Mouse (Mus musculus): ENCODE results near the gene Krba1.

The Krba1 gene

DNA sequence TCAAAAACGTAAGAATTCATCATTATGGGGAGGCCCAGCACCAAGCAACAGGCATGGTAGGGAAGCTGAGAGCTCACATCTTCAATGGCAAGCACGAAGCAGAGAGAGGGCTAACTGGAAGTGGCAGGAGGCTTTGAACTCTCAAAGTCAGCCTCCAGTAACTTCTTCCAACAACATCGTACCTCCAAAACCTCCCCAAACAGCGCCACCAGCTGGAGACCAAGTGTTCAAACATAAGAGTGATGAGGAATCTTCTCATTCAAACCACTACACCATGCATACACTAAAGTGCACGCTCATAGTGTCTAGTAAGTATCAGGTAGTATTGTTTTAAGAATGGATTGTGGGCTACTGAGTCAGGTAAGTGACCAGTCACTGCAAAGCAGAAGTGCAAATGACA, 28.7 kb downstream of the Krba1 start:
- DNase-seq (ENCODE audit: low spot score) = no peak

DNA sequence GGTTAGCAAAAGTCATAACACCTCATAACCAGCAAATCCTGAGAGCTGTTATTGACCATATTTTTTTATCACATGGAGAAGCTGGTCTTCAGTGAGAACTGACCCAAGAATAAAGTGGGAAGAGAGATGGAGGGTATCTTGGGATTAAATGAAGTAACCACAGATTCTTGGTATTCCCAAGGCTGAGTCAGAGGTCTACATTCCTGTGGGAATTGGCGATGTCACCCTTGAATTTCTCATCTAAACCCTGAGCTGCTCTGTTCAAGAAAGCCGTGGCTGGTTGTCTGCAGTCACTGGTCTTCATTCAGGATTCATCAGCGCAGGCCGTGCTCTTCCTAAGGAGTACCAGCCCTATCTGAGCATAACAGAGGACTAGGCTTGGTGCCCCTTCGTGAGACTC, 31.6 kb downstream of the Krba1 start:
- no peak for DNase-seq (ENCODE audit: low spot score)

DNA sequence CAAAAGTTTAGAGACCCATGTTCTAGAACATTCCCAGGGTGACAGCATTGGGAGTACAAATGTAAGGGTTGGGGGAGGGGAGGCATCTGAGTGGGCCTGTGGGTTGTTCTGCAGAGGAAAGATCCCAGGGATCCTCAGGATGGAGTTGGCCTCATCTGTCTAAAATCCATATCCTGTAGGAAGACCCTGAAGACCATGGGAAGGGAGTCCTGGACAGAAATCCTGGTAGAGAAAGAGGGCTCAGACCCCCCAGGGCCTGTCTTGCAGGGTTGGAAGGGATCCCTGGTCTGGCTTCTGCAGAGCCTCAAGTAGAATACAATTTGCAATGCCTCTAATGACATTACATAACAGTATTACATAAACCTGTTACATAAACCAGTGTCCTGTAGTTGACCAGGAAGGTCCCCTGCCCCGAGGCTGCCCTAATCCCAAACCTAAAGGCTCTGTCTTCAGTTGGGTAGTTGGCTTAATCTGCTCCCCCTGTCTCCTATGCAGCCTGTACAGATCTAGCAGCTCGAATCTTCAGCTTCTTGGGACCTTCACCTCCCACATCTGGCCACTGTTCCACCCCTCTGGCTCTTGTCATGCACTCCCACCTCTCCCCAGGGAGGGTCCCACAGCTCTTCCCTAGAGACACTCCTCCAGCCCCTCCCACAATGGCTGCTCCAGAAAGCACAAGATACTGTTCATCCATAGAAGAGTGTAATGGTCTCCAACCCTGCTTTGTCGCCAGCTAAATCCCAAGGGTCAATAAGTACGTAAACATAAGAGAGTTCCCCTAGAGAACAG, 33.6 kb downstream of the Krba1 start:
- no peak for DNase-seq (ENCODE audit: low spot score)

DNA sequence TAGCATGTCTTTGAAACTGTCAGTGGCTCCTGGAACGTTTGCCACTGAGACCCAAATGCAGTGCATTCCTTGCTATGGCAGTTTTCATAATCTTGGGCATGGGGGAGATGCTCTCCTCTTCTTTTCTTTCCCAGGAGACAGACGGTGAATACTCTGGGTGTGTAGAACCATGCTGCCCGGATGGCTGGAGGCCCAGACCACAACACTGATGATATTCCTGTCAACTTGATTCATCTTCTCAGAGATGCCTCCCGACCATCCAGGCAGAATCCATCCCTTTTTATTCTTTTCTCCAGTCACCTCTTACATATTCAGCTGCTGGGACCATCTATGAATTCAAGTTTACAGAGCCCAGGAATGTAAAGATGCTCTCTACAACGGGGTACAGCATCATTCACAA, 35.4 kb downstream of the Krba1 start:
- no peak for DNase-seq (ENCODE audit: low spot score)

- DNase-seq (ENCODE audit: low spot score) = no peak
Observed at GRCm38 (mm10) chr6:48432893-48433816, 37.8 kb downstream of the Krba1 start.

- no peak for DNase-seq (ENCODE audit: low spot score)
Observed at GRCm38 (mm10) chr6:48434651-48435050, 39.3 kb downstream of the Krba1 start.

GRCm38 (mm10) chr6:48435111-48435510, 39.7 kb downstream of the Krba1 start:
- DNase-seq (ENCODE audit: low spot score) = no peak

DNA sequence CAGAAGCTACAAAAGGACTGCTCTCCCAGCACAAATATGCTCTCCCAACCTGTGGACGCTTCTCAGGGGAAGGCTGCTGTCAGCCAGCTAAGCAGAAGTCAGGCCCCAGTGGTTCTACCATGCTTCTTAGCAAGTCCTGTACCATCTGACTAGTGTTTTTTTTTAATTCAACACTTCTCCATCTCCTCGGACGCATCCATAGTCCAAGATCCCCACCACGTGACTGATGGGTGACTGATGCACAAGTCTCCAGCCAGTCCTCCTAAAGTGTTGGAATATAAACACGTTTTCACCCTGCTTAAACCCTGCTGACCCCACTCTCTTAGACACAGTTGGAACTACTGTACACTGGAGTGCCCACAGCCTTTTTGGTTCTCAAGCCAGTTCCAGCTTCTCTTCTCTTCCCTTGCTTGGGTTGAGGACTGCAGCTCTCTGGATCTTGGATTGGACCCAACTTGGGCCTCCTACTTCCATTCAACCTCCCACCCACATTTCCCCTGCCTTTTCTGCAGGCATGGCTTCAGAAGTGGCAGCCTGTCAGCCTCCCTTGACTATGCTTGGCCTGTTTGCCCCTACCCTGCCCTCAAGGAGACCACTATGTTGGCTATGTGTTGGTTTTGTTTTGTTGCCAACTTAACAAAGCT, 40.4 kb downstream of the Krba1 start:
- no peak for DNase-seq (ENCODE audit: low spot score)

- no peak for DNase-seq (ENCODE audit: low spot score)
Observed at GRCm38 (mm10) chr6:48437679-48438376, 42.4 kb downstream of the Krba1 start.

GRCm38 (mm10) chr6:48438475-48439125, 43.2 kb downstream of the Krba1 start:
- peak; percentile 36 for DNase-seq (ENCODE audit: low spot score)

- peak; percentile 33 for DNase-seq (ENCODE audit: low spot score)
Observed at GRCm38 (mm10) chr6:48439654-48440053, 44.3 kb downstream of the Krba1 start.

DNA sequence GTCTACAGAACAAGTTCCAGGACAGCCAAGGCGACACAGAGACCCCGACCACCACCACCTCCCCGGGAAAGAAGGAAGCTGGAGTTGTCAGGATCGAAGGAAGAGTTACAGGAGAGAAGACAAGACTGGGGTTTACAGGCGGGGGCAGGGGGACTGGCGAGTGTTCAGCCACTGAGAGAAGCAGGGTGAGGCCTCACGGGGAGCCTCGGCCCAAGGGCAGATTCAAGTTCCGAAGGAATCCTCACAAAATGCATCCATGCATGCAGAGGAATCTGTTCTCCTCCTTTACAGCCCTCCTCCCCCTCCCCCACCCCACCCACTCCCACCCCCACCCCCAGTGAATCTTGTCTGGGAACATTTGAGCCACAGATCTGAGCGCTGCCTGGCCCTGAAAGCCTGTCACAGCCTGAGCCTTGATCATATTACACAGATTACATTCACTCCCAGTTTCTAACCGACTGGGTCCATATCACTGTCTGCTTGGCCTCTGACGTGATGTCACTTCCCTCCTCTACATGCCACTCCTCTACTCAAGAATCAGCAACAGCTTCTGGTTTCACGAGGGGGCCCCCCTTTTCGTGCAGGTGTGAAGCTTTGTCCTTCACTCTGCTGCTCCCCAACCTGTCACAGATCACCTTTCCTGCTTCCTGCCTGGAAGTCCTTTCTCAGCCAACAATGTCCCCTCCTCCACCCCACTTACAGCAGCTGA, 45.1 kb downstream of the Krba1 start:
- DNase-seq (ENCODE audit: low spot score) = no peak

DNA sequence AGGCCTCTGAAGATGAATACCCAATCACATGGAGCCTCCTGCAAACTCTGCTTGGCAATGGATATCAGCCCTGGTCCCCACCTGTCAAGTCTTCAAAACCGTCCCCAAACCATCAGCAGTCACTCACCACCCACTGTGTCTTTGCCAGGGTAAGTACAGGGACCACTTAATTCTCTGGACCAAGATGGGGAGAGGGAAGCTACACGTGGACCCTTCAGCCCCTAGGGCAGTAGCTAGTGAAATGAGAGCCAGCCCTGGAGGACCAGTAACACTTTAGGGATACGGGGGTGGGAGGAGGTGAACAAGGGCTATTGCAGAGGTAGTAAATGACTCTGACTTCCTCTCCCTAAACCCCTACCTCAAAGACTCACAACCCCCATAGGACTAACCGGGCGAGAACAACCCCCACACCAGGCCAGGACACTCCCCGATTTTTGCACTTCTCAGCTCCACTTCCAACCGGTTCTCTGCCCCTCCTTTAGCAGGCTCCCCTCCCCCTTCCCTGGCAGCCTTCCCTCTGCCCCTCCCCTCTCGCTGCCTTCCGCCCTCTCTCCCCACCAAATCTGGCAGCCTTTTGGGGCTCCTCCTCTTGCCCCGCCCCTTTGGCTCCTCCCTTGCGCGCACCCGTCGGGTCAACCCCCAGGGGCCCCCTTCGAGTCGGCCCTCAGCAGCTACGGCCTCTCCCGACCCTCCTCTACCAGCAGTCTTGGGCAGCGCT, 48.4 kb downstream of the Krba1 start:
- DNase-seq (ENCODE audit: low spot score) = peak; percentile 96

DNA sequence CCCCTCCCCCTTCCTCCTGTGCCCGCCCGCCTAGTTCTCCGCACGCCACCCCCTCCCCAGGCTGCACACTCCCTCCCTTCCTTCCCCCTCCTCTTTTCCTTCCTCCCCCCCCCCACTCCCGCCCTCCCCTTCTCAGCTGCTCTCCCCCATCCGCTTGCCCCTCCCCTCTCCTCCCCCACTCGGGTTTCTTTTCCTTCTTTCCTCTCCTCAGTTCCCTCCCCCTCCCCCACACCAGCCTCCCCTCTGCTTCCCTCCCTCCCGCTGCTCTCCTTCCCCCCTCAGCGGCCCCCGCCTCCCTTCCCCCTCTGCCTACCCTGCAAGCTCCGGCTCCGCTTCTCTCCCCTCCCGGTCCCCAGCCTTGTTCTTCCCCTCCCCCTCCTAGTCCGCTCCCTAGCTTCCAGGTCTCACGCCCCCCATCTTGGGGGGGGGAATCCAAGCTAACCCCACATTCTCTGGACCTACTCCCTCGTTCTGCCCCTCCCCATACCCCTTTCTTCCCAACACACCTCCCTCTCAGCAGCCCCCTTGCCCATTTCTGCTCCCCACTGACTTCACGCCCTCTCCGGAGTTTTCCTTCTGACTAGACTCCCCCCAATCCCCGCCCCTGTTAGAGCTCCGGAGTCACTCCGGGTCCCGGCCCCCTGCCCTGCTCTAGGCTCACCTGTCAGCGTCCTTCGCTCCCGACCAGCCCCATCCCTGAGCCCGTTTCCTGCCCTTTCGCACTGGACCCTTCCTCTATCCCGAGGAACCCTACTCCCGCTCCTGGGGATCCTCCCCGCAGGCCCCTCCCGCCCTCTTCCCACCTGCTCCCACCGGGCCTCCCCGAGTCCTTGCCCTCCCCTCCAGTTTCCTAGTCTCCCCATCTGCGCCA, 49.2 kb downstream of the Krba1 start:
- DNase-seq (ENCODE audit: low spot score) = peak; percentile 82

- DNase-seq (ENCODE audit: low spot score) = peak; percentile 67
Observed at GRCm38 (mm10) chr6:48445181-48446101, 50.1 kb downstream of the Krba1 start, which contains the start of gene Zfp467. Gene Zfp467 (minus strand): TSS chr6:48445825.

DNA sequence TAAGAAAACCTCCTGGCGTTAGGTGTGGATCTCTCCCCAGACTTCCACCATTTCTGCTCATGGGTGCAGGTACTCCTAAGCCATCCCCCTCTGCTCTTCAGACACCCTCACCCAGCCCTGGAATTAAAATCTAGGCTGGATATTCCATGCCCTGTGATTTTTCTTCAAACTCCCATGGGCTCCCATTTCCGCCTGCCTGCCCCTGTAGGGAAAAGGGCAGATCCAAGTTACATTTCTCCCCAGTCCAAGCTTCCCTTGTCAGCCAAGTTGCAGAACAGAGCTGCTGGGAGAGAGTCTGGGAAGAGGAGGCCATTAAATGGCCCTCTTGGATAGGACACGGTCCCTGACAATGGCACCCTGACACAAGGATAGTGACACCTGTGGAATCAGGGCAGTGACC, 50.9 kb downstream of the Krba1 start:
- no peak for DNase-seq (ENCODE audit: low spot score)

DNA sequence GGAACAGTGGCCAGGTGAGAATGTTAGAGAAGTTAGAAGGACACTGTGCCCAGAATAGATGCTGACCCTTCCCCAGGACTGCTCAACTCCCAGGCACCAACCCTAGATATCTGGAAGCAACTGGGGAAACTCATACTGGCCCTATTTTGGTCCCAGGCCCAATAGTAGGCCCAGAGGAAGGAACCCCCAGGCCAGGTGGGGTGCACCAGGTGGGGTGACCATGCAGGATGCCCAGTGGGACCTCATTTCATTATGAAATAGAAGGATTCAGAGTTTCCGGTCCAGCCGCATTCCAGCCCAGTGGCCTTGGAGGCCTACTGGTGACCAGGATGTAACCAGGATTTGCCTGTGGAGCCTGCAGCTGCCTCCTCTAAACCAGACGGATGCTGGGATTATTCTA, 51.5 kb downstream of the Krba1 start:
- DNase-seq (ENCODE audit: low spot score) = no peak

- DNase-seq (ENCODE audit: low spot score) = no peak
Observed at GRCm38 (mm10) chr6:48447929-48448328, 52.5 kb downstream of the Krba1 start, which contains the start of gene Sspo. Gene Sspo (plus strand): TSS chr6:48448229.
